ENCODE assay signal across 11 mouse cellular contexts in genomic region chr5:50146926-50147325, GRCm38 (mm10).
DNase-seq lines count a peak whose midpoint lies in the region; ATAC-seq lines count a peak whose summit lies in the region.
"Had no signal": no experiment of that assay in that cellular context is flagged by ENCODE, and none has a peak within 500 bp of the region (broad histone marks: within the 10 kb centered on the region; RNA-seq: fewer than 3 reads in every experiment).

No protein-coding gene starts in this region.

- H3K9ac ChIP-seq in heart, embryonic 13.5 days, result no peak overlapping the region
- H3K9ac ChIP-seq in lung, embryonic 15.5 days, result no peak overlapping the region
- H3K9ac ChIP-seq: embryonic facial prominence, embryonic 15.5 days; limb, embryonic 13.5 days had no signal

- no peak for ATAC-seq in heart, embryonic 13.5 days (ENCODE audit: extremely low read depth, insufficient number of reproducible peaks, low FRiP score, low TSS enrichment)
- 0 out of 2 replicates have a peak, but pooled peaks have one; percentile 57 for ATAC-seq in lung, embryonic 15.5 days (ENCODE audit: borderline replicate concordance, extremely low read depth, low FRiP score, low TSS enrichment)
- ATAC-seq in inflammation-experienced regulatory T-cells, adult 6 months, result no peak
- ATAC-seq: hindbrain, embryonic 16.5 days had no signal

- H3K36me3 ChIP-seq in heart, embryonic 13.5 days, result no peaks in the 10 kb centered on the region
- no peaks in the 10 kb centered on the region for H3K36me3 ChIP-seq in lung, embryonic 15.5 days
- H3K36me3 ChIP-seq: embryonic facial prominence, embryonic 15.5 days; limb, embryonic 13.5 days had no signal

- peaks cover 11% of the 10 kb centered on the region for H3K4me1 ChIP-seq in heart, embryonic 13.5 days
- H3K4me1 ChIP-seq in lung, embryonic 15.5 days, result 0 out of 2 replicates have a peak, but pooled peaks cover 7% of the 10 kb centered on the region
- H3K4me1 ChIP-seq: embryonic facial prominence, embryonic 15.5 days; limb, embryonic 13.5 days had no signal

- H3K4me2 ChIP-seq in heart, embryonic 13.5 days, result 0 out of 2 replicates have a peak overlapping the region, but pooled peaks have one; percentile 13
- no peak overlapping the region for H3K4me2 ChIP-seq in lung, embryonic 15.5 days
- H3K4me2 ChIP-seq: embryonic facial prominence, embryonic 15.5 days; limb, embryonic 13.5 days had no signal

- DNase-seq in gastrocnemius, adult 18-20 months (ENCODE audit: low spot score), result peak; percentile 11
- no peak for DNase-seq in gastrocnemius, adult 8-10 months (ENCODE audit: low spot score in 2 of 2)
- peak; percentile 29 to 50 for DNase-seq in adrenal gland, adult 18-20 months (ENCODE audit: low spot score in 2 of 2)
- DNase-seq in layer of hippocampus, postnatal 25 days (ENCODE audit: extremely low spot score in 1 of 2, low spot score in 1 of 2), result no peak
- no peak for DNase-seq in neural tube, embryonic 10.5 days (ENCODE audit: extremely low spot score, low spot score)

- H3K27me3 ChIP-seq in heart, embryonic 13.5 days (replicated peaks), result no peaks in the 10 kb centered on the region
- no peaks in the 10 kb centered on the region for H3K27me3 ChIP-seq in lung, embryonic 15.5 days
- H3K27me3 ChIP-seq: embryonic facial prominence, embryonic 15.5 days; limb, embryonic 13.5 days had no signal

- 0 out of 2 replicates have a peak overlapping the region, but pooled peaks have one; percentile 36 for H3K27ac ChIP-seq in heart, embryonic 13.5 days (replicated peaks)
- no peak overlapping the region for H3K27ac ChIP-seq in lung, embryonic 15.5 days
- H3K27ac ChIP-seq: embryonic facial prominence, embryonic 15.5 days; limb, embryonic 13.5 days had no signal

- no peak overlapping the region for H3K4me3 ChIP-seq in heart, embryonic 13.5 days
- no peak overlapping the region for H3K4me3 ChIP-seq in lung, embryonic 15.5 days
- H3K4me3 ChIP-seq: embryonic facial prominence, embryonic 15.5 days; limb, embryonic 13.5 days had no signal

- WGBS in heart, embryonic 13.5 days, result 15% methylated on average over 3 of the region's 3 CpGs
- WGBS in lung, embryonic 15.5 days, result 22% methylated on average over 3 of the region's 3 CpGs

- H3K9me3 ChIP-seq in heart, embryonic 13.5 days, result no peaks in the 10 kb centered on the region
- no peaks in the 10 kb centered on the region for H3K9me3 ChIP-seq in lung, embryonic 15.5 days
- H3K9me3 ChIP-seq: embryonic facial prominence, embryonic 15.5 days; limb, embryonic 13.5 days had no signal

Comparison
In these comparisons a context has a peak if more than half of its experiments do, and no peak if none do; other contexts are left out.
1. DNase-seq: peak in gastrocnemius, adult 18-20 months (single experiment) and adrenal gland, adult 18-20 months (2 of 2); none in gastrocnemius, adult 8-10 months (0 of 2), layer of hippocampus, postnatal 25 days (0 of 2) and neural tube, embryonic 10.5 days (single experiment).